Mouse (Mus musculus): ENCODE data around the gene Mipol1. TPM values are rescaled to one million over a fixed set of nuclear protein-coding genes. Genes with fewer than 3 reads are reported as not detected.

Gene Mipol1
- total RNA-seq, 2 experiments from 2014 or later: 6.0 to 7.6 TPM

DNA sequence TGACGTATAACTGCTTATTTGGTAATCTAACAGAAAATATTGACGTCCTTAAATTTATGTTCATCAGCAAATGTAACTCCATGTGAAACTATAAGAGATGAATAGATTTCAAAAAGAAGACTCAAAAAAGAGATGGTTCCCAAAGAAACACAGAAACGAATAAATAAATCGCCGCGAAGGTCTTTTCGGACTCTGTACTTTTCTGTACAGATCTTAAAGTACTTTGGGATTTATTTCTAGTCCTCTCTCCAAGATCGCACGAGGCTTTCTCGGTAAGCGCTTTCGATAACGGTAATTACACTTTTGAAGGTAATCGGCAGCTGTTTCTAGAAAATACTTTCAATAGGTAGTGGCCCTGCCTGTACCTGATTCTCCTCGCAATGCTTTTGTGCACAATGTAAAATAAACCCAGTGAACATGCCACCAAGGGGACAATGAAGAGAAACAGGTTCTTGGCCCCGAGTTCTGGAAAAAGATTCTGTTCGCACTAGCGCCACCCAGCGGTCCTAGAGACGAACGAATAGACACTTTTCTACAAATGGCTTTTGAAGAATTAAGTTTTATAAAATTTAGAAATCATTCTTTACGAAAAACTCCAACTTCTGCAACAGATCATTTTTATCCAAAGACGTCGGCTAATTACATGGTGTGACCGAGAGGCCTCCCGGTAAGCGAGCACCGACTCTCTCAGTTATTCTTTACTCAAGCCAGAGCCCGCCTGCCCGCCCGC lies 314.6 kb downstream of the Mipol1 start:
- peak; percentile 27 to 55 for DNase-seq (ENCODE audit: low spot score in 2 of 2)

- DNase-seq (ENCODE audit: low spot score in 2 of 2): peak in 1 of 2 experiments; percentile 27
These were observed 315.4 kb downstream of the Mipol1 start for GRCm38 (mm10) chr12:57545371-57546241.

Other genes starting within 250 kb of the Mipol1 start
- under 1 TPM; 0.41 to 0.42 TPM for gene Slc25a21, start 33.0 kb upstream of the Mipol1 start, total RNA-seq (2021)
- 10 to 100 TPM; 25.1 to 31.9 TPM for gene Prps1l3, start within 50 bp of the Mipol1 start, total RNA-seq (2021)

Measured in gastrocnemius, postnatal 4 days (tissue).